Mouse (Mus musculus): ENCODE data around the gene Aacs.

Aacs gene

GRCm38 (mm10) chr5:125493093-125493423 lies 17.4 kb downstream of the Aacs start:
- no peak for DNase-seq (ENCODE audit: low spot score)

GRCm38 (mm10) chr5:125495655-125496054 lies 20.0 kb downstream of the Aacs start:
- DNase-seq (ENCODE audit: low spot score) = no peak

- no peak for DNase-seq (ENCODE audit: low spot score)
These were observed 22.4 kb downstream of the Aacs start for GRCm38 (mm10) chr5:125497821-125498600.

GRCm38 (mm10) chr5:125501505-125501904 lies 25.9 kb downstream of the Aacs start:
- DNase-seq (ENCODE audit: low spot score) = no peak

GRCm38 (mm10) chr5:125502186-125502585 lies 26.6 kb downstream of the Aacs start:
- no peak for DNase-seq (ENCODE audit: low spot score)

- no peak for DNase-seq (ENCODE audit: low spot score)
These were observed 28.0 kb downstream of the Aacs start for GRCm38 (mm10) chr5:125503628-125504027.

- DNase-seq (ENCODE audit: low spot score) = no peak
These were observed 29.1 kb downstream of the Aacs start for GRCm38 (mm10) chr5:125504692-125505091.

GRCm38 (mm10) chr5:125505968-125506367 lies 30.4 kb downstream of the Aacs start:
- no peak for DNase-seq (ENCODE audit: low spot score)

GRCm38 (mm10) chr5:125507582-125507981 lies 32.0 kb downstream of the Aacs start:
- DNase-seq (ENCODE audit: low spot score) = no peak

GRCm38 (mm10) chr5:125508006-125508405 lies 32.4 kb downstream of the Aacs start:
- no peak for DNase-seq (ENCODE audit: low spot score)

GRCm38 (mm10) chr5:125509541-125509940 lies 33.9 kb downstream of the Aacs start:
- DNase-seq (ENCODE audit: low spot score) = no peak

- no peak for DNase-seq (ENCODE audit: low spot score)
These were observed 39.4 kb downstream of the Aacs start for GRCm38 (mm10) chr5:125515006-125515405.

- DNase-seq (ENCODE audit: low spot score) = no peak
These were observed 43.0 kb downstream of the Aacs start for GRCm38 (mm10) chr5:125518640-125519039.

GRCm38 (mm10) chr5:125520930-125521590 lies 45.4 kb downstream of the Aacs start:
- no peak for DNase-seq (ENCODE audit: low spot score)

- DNase-seq (ENCODE audit: low spot score) = no peak
These were observed 47.7 kb downstream of the Aacs start for GRCm38 (mm10) chr5:125523361-125523760.

- no peak for DNase-seq (ENCODE audit: low spot score)
These were observed 49.9 kb downstream of the Aacs start for GRCm38 (mm10) chr5:125525516-125525915.

- DNase-seq (ENCODE audit: low spot score) = no peak
These were observed 50.9 kb downstream of the Aacs start for GRCm38 (mm10) chr5:125526464-125526863.

- no peak for DNase-seq (ENCODE audit: low spot score)
These were observed 53.5 kb downstream of the Aacs start for GRCm38 (mm10) chr5:125529109-125529508.

GRCm38 (mm10) chr5:125531634-125532033 lies 56.0 kb downstream of the Aacs start, which contains the start of gene Tmem132b:
TSS of gene Tmem132b (plus strand) at chr5:125531774.
- DNase-seq (ENCODE audit: low spot score) = no peak

GRCm38 (mm10) chr5:125532191-125532544 lies 56.6 kb downstream of the Aacs start:
- no peak for DNase-seq (ENCODE audit: low spot score)

- no peak for DNase-seq (ENCODE audit: low spot score)
These were observed 57.1 kb downstream of the Aacs start for GRCm38 (mm10) chr5:125532545-125533224.

- DNase-seq (ENCODE audit: low spot score) = no peak
These were observed 57.7 kb downstream of the Aacs start for GRCm38 (mm10) chr5:125533225-125533900.

All from layer of hippocampus, adult 9-10 months (tissue).